Mouse (Mus musculus): Measurements from ENCODE around the gene Pla2g4a.

- TF ChIP-seq CTCF (IDR thresholded peaks at IDR 0.05; ENCODE audit: low read depth, low read length) = no peak
- TF ChIP-seq GATA1 (IDR thresholded peaks at IDR 0.05; ENCODE audit: borderline replicate concordance, low read length) = no peak
- TF ChIP-seq TAL1 (conservative IDR thresholded peaks at IDR 0.05; ENCODE audit: low read depth, low read length) = no peak
- TF ChIP-seq GATA2 (IDR thresholded peaks at IDR 0.05; ENCODE audit: borderline replicate concordance, low read depth, low read length) = no peak
Measured at GRCm38 (mm10) chr1:149896590-149896989, 64.5 kb downstream of the Pla2g4a start.

All from G1E (cell line).